Mouse (Mus musculus): ENCODE data around the gene Macrod2.

DNA sequence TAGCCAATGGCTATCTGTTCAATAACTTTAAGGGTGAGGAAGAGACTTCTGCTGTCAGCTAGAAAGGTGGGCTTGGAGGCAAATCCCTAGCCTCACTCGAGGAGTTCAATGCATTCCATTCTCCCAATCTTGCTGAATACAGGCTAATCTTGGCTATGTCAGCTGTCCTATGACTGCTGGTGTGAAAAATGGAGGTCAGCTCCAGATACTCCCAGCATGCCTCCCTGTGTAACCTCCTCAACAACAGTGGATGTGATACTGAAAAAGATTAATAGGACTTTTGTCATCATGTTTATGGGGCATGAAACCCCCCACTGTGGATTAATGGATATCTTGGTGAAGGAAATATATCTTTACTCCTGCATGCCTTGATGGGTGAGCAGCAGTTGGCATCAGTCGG, 1774.5 kb downstream of the Macrod2 start:
- TF ChIP-seq CTCF (IDR thresholded peaks at IDR 0.05) (no peak), EP300 (IDR thresholded peaks at IDR 0.05) (no peak)

Measured in lung, postnatal 0 days (tissue).